Mouse (Mus musculus) thymus, adult 2 months (tissue): ENCODE measurements around the gene Cd151.

Experiments
- CTCF ChIP-seq: fragments of 200-500 bp; IDR thresholded peaks from 2 replicates; pipeline ENCODE4 v1.5.1; 2012; ENCODE audit warnings: mild to moderate bottlenecking, control low read depth, low read length, moderate library complexity, borderline replicate concordance; ENCODE audit not compliant: control insufficient read depth, poor library complexity, insufficient read depth; ENCODE audit errors: extremely low read depth
- POLR2A ChIP-seq: fragments of 200-500 bp; IDR thresholded peaks from 2 replicates; pipeline ENCODE4 v1.6.1; 2012; ENCODE audit warnings: mild to moderate bottlenecking, low read length, control low read depth, moderate library complexity; ENCODE audit not compliant: control insufficient read depth, poor library complexity, insufficient read depth; ENCODE audit errors: extremely low read depth

DNA sequence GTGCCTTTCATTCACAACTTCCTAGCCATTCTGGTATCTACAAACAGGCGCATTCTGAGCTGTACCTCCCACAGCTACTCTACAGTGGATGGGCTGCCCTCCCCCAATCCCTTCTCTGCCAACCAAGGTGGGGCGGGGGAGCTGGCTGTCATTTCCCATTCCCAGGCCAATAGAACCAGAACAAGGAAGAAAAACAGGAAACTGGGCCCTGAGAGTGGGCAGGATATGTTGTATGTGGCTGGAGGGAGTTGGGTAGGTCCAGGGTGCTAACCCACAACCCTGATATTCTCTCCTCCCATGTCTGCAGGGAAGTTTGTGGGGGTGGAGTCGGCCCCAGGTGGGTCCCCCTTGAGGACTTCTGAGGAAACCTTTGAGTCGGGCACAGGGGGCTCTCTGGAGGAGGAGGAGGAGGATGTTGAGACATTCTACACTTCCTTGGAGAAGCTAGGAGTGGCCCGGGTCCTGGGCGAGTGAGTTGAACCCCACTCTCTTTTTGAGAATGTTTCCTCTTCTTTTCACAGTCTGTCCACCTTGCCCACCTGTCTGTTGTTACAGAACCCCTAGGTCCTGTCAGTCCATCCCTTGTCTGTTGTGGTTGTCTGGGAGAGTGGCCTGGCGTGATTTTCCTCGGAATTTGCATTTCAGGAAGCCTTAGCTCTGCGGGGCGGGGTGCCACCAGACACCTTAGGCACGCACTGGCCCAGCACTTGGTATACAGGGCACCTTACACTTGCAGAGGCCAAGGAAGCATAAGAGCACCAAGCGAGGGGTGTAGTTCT, 3.2 kb upstream of the Cd151 start:
- TF ChIP-seq POLR2A (no peak), CTCF (no peak)
